Mouse (Mus musculus) thymus, adult 2 months (tissue): Measurements from ENCODE around the gene Col12a1.

Experiments
- CTCF ChIP-seq: fragments of 200-500 bp; IDR thresholded peaks from 2 replicates; pipeline ENCODE4 v1.5.1; 2012; ENCODE audit warnings: mild to moderate bottlenecking, control low read depth, low read length, moderate library complexity, borderline replicate concordance; ENCODE audit not compliant: control insufficient read depth, poor library complexity, insufficient read depth; ENCODE audit errors: extremely low read depth
- POLR2A ChIP-seq: fragments of 200-500 bp; IDR thresholded peaks from 2 replicates; pipeline ENCODE4 v1.6.1; 2012; ENCODE audit warnings: mild to moderate bottlenecking, low read length, control low read depth, moderate library complexity; ENCODE audit not compliant: control insufficient read depth, poor library complexity, insufficient read depth; ENCODE audit errors: extremely low read depth

GRCm38 (mm10) chr9:79600237-79600570, 118.4 kb downstream of the Col12a1 start:
- TF ChIP-seq POLR2A = no peak
- no peak for TF ChIP-seq CTCF
